Mouse (Mus musculus) c-Kit-positive CD71-negative TER-119-negative erythroid progenitor cells, embryonic 14.5 days (primary cell): ENCODE measurements at regions not wholly inside any gene's neighbourhood (a gene's known extent, or its start where the extent isn't known, plus 50 kb on each side); places are given as distances from the start of the nearest gene placed in this dataset.

Experiments used
- DNase-seq: peaks from one replicate; pipeline ENCODE4 v3.0.0-alpha.2; 2013; ENCODE audit warnings: low read depth

DNA sequence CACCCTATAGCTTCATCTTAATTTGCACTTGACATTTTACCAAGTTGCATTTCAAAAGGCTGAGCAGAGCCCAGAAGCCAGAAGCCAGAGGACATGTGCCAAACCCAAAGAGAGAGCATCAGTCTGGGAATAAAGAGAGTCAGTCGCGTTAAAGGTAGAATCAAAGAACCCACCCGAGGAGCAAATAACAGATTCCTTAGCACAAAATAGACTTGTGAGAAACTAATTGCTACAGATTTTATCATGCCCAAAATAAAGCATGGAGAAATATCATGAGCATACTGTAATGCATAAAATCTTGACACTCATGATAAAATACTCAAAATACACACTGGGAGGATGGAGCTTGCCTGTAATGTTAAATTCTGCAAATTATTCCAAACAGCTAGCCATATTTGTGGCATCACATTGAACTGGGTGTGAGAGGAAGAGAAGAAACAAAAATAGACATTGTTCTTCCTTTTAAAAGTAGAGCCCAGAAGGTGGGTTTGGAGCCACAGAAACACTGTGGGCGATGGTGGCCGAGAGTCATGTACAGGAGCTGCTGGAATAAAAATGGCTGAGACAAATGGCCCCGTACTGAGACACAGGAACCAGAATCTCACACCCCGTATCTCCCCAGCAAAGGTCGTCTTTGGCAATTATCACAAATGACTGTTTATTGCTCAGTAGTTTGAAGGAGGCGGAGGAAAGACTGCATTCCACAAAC is 317.2 kb downstream of the Klf6 start:
- no peak for DNase-seq

DNA sequence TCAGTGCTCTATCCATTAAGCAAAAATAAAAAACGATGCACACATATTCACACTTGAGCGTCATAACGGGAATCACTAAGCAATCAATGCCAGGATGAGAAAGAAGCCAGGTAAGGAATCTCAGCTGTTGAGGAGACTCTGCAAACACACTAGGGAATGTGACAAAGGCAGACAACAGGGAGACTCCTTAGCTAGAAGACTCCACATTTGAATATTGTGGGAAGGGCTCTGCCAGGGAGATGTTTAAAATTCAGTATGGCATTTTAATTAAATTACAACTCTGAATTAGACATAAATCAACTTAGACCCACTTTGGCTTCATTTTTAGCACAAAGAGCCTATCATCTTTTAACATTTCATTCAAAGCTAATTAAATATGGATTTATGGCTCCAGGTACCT is 327.9 kb downstream of the Klf6 start:
- DNase-seq = no peak

DNA sequence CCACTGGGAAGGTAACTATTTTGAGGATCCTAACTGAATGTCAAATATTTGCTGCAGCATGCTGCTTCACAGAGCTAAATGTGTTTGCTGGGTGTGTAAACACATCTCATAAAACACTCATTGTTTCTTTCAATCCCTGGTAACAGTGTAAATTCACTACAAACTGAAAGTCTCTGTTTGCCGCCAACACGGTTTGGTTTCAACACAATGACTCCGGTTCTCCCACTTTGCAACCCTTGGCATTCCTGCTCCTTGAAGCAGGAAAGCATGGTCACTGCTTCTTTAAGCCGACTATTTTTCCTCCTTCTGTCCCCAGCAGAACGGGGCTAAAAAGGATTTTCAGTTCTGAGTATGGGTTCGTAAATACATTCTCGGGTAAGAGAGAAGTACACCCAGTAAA is 328.3 kb downstream of the Klf6 start:
- no peak for DNase-seq

DNA sequence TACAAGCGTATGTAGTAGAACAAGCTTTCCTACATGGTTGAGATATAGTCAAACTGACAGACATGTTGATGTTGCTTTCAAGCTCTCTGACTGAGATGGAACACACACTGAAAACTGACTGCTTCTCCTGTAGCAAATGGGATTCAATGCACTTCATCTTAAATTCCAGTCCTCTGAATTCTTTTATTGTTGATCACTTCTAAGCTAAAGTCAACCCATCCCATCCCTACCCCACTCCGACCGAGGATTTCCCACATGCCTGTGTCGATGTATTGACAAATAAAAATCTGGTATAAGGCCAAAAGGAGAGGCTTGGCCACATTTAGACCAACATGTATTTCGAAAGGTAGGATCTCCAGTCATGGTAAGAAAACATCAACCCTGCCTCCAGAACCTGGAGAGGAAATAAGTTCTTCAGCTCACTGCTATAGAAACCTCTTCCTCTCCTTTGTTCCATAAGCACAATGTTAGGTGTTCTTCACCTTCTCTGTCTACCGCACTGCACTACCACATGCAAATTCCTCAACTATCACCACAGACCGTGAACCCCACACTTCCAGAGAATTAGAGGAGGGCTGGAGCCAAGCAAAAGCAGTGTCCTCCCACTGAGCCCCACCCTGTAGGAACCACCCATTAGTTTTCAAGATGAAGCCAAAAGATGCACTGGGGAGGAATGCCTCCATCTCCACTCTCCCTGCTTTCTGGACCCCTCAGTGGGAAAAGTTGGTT is 330.1 kb downstream of the Klf6 start:
- no peak for DNase-seq

DNA sequence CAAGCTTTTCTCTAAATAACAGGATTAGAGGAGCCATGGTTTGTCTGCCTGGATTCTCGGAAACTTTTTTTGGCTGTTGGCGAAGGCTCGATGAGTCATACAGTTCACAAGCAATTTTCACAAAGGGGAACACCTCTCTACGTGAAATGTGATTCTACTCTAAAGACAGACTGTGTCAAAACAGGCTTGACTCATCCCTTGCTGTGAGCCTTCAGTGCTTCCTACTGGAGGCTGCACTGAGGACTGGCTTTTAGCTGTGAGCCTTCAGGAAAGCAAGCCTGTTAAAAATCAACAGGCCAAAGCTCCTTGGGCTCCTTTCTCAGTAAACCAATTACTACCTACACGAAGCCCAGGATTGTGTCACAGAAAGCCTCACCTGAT is 330.6 kb downstream of the Klf6 start:
- DNase-seq = no peak

DNA sequence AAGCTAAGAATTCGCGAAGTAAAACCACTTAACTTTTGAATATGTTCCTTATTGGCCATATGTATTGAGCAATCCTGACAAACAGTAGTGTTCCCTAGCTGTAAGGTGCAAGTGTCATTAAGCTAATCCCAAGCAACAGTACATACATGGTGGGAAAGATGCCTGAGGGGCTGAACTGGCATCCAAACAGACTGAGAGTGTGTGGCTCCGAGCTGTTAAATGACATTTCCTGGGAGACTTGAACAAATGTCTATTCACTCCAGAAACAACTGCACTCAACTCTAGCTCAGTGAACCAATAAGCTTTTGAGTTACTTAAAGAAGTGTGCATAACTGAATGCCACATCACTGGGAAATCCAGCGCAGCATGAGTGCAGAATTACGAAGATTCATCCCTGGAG is 335.4 kb downstream of the Klf6 start:
- no peak for DNase-seq

DNA sequence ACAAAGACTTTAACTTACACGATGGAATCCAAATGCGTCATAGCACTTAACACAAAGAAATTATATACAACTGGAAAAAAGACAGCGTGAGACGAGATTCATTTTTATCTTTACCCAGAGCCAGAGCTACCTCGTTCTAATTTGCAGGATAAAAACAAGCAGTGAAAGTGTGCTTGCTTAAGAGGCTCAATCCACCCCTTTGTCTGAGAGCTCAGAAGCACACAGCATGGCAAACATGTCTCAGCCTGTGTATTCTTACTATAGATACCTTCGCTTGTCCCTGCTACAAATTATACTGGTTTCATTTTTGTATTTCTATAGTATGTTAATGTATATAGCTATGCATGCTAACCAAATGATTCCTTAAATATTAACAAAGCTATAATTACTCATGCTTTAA is 337.8 kb downstream of the Klf6 start:
- no peak for DNase-seq

DNA sequence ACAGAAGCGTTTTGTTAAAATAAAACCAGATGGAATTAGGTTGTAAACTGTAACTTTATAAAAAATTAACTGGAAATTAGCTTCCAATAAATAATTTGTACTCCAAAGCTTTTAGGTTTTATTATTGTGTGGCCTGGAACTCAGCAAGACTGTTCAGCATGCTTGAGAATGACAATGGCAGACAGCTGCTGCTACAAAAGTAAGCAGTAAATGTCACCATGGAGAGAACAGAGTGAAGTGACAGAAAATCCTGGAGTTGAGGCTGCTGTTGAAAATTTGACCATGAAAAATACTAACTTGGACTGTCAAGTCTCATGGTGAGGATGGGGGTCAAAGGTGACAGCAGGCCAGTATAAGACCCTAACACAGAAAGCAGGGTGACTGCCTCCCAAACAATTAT is 340.2 kb downstream of the Klf6 start:
- DNase-seq = no peak

DNA sequence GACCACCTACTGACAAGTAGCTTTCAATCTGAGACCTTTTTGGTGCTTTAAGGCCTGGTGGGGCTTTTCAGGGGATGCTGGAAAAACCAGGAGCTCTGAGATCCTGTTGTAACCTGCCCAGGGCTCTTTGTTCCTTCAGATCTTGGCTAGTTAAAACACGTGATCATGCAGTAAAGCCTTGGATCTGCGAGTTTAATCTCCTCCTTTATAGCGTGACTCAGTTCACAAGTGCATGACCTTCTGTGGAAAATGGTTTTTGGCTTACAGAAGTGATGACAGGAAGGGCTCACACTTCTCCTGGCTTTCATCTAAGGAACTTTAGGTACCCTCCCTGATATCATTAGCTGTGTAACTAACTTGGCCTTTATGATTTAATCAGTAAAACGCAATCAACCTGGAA is 343.1 kb upstream of the Pitrm1 start:
- no peak for DNase-seq

DNA sequence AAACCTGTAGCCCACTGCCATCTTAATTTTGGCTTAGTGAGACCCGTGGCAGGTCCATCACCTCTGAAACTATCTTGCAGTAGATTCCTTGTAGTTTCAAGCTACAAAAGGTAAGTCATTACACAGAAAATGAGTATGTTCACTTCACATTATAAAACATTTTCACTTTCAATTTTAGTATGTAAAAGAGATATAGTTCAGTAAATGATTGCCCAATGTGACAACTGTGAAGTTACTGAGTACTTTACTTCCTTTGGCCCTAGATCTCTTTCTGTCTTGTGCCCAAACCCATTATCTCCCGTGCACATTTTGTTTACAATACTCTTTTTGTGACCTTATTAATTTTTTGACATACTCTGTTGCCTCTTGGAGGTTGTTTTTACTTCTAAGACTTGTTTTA is 335.4 kb upstream of the Pitrm1 start:
- no peak for DNase-seq

DNA sequence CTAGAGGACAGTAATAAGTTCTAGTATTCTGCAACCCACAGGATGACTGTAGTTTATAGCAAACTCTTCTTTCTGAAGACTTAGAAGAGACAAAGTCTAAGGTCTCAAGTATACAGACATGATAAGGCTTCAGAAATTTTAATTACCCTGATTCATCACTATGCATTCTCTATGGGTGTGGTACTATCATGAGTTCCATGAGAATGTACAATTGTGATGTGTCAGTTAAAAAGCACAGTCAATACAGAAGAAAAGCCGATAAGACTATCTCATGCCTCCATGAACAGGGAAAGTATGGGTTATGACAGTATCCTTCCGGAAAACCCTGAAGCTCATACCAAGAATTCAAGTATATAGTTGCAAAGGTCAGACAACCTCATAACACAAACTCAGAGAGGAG is 333.8 kb upstream of the Pitrm1 start:
- no peak for DNase-seq

DNA sequence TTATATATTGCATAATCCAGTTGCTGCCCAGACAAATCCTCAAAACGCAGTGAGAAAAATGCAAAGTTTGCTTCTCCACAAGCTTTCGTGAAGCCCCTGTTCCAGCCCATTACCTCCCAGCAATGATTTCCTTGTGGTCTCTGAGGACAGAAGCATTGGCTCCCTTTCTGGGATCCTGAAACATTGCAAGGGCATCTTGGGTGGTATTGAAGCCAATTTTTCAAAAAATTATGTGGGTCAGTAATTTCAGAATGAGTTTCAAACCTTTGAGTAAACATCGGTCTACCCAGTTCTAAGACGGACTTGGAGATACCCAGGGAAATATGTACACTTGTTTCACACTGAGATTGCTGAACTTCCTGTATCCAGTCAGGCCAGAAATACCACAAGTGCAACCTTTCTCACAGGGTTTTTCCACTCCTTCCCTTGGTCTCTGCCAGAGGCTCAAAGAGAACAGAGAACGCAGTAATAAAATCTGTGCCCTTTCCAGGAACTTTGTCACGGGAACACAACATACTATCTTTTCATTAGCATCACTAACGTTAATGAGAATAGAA is 321.8 kb upstream of the Pitrm1 start:
- DNase-seq = no peak

DNA sequence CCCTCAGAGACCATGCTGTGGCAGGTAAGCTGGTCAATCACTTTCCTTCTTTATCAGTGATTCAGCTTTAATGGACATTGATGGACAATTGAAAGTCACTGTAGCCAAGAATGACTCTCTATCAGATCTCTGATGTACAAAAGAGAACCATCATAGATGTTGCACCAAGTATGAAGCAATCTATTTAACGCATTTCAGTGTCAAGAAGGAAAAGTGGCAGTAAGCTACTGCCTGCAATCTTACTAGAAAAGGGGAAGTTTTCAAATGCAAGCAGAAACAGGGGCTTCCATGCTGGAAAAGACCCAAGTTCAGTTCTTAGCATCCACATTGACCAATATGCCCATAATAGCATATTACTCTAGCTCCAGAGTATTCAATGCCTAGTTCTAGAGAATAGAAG is 319.7 kb upstream of the Pitrm1 start:
- no peak for DNase-seq

DNA sequence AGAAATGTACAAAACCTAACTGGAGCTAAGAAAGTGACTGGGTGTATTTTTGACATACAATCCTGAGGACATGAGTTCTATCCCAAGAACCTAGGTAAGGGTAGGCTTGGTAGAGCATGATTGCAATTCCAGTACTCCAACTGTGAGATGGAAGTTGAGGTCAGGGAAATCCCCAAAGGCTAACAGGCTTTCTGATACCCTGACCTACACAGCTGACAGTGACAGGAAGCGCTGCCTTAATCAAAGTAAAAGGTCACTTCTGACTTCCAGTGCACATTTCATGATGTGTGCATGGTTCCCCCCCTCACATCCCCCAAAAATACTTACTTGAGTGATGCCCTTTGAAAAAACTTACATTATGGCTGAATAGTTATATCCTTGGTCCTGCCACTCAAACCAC is 312.6 kb upstream of the Pitrm1 start:
- DNase-seq = no peak

DNA sequence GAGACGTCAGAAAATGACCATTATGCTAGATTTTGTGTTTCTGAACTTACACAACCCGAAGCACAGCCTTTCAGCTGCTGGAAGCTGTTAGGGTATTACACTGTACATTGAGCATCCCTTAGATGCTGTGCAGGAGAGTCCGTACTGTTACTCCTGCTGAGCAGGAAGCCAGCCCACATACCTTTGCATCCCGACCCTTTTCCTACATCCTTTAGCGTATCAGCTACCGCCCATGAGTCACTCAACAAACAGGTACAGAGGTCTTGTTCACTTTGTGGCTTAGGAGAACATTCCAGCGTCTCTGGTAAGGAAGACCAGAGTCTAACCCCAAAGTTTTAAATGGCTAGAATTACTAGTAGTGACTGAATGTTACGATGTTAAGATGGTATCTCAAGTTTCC is 311.4 kb upstream of the Pitrm1 start:
- DNase-seq = no peak

DNA sequence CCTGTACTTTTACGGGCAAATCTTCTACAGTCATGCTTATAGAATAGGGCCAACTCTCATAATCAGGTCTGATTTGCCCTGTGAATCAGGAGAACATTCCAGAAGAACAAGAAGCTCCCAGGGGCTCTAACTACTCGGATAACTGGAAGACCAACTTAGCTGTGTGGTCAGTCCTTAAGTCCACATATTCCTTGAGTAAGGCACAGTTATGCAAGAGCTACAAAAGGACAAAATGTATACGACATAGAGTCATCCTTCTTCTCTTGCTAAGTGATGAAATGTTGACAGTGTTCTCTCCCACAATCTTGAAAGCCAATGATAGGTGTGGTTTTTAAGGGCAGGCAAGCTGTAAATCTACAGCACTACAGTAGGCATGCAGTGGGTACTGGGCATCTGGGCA is 310.7 kb upstream of the Pitrm1 start:
- DNase-seq = no peak

DNA sequence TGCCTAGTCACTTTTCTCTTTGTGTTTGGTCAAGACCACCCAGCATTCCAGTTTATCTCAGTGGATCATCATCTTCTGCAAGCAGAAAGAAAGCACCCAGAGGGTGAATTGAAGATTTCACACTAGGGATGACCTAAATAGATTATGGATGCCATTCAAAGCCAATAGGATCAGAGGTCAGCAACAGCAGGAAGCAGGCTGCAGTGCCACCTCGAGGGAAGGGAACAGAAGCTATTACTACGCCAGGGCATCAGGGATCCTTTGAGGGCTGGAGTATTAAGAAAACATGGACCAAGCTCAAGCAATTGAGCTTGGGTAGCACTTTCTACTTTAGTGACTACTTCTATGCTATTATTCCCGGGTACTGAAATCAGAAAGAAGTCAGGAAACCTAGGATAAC is 307.1 kb upstream of the Pitrm1 start:
- no peak for DNase-seq

DNA sequence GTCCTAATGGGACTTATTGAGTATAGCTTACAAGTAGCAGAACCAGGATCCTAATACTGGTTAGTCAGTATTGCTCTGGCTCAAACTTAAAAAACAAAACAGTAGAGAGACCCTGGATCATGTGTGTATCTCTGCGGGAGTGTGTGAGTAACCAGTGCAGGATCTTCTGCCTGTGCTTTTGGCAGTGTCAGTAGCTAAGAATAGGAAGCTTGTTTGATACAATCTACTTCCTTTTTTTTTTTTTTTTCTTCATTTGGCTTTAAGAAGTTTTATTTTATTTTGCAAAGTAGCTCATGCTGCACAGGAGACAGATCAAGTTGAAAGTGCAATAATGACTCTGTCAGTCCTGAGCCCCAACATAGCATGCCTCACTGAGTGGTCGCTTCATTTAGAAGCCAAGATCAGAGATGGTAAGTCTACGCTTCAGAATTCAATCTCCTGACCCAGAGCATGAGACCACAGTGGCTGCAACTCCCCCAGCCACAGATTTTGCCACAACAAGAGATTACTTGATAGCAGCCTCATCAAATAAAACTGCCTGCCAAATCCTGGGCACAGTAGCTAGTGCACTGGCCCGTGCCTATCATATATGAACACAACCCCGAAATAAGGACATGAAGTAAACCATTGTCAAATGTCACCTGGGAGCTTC is 306.4 kb upstream of the Pitrm1 start:
- DNase-seq = no peak

DNA sequence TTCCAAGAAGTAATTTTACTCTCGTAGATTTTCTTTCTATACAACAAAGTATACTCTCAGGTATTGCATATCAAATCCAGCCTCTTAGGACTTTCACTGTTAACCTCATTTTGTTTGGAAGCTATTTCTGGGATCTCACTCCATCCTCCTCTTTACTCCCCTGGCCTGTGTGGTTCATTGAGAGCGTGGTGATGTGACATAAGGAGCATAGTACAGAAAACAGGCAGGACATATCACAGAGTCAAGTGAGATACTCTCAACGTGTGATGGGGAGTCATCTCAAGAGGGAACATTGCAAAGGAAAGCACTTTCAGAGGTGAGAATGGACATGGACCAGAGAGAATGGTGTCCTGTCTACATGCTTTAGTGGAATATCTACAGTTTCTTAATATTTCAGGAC is 297.8 kb upstream of the Pitrm1 start:
- DNase-seq = no peak

DNA sequence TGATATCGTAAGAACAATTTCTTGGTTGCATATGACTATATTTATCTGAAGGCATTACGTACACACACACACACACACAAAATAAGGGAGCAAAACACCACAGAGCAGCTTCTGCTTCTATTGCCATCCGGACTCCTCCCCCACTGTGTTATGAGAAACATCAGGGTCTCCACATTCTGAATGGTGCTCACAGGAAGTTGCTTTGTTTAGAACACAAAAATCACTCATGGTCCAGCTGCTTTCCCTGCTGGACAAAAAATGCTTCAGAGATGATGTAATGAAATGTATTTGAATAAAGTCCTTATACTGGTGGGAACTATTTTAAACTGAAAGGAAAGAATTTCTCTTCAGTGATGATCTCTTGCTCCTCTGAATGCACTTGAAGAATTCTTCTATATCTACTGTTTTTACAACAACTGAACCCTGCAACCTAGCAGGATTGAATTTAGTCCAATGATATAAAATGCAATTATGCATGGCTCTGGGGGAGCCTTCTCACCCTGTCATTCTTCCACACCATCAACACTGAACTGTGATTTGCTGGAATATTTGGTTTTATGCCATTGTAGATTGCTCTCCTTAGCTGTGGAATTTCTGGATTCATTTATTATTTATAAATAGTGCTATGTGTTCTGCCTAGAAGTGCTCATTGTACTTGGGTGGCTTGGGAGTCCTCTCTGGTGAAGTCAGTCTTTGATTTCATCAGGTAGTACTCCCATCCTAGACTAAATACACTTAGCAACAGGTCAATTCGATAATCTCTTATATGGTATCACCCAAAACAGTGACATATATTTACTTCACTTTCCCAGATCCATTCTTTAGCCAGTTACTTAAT is 296.7 kb upstream of the Pitrm1 start:
- DNase-seq = no peak

DNA sequence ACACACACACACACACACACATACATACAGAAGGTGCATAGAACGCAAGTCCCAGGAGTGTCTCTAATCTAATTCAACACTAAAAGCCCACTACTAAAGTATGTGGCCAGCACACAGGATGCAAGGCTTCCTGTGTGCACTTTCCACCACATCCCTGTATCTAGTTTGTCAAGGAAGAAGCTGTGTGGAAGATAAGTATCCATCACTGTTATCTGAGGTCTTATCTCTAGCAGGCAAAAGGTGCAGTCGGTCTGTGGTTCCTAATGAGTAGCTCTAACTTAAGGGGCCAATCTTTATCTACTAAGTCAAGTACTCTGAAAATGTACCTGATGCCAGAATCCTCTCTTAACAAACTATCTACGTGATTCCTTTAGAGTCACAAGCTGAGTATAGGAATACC is 295.8 kb upstream of the Pitrm1 start:
- no peak for DNase-seq

DNA sequence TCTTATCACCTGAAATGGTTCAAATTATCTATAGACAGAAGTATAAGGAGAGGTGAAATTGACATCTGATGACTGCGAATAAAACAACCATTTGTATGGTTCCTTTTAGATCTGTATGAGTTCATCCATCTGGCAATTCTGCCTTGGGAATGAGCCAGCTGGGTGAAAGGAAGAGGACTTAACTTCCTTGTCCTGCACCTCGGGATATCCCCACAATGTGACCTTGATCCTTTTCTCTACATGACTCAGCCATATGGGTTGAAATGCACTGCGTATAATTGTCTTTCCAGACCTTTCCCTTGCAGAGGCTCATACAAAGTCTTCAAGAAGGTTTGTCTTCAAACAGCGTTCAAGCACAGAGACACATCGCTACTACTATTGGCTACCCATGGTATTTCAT is 292.6 kb upstream of the Pitrm1 start:
- DNase-seq = no peak
